Comparison of ENCODE assay signal across 8 mouse cellular contexts in the genomic region with DNA sequence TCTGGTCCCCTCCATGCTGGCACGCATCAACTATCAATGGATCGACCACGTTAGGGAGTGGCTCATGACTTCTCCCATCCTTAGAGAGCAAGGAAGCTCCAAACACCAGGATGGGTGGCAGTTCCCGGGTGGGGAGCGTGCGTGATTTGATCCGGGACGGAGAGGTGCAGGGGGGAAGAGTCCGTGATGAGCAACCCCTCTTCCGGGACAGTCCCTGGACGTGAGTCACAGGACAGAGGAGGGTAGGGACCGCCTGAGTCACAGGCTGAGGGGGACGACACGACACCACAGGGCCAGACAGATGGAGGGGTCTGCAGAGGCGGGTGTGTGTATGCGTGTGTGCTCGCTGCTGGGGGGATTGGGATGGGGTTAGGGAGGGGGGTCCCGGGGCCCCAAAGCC. TPM values are rescaled to one million over a fixed set of nuclear protein-coding genes. Genes with fewer than 3 reads are reported as not detected.
DNase-seq lines count a peak whose midpoint lies in the region; ATAC-seq and TF ChIP-seq lines count a peak whose summit lies in the region.

No protein-coding gene starts in this region.

- no peak for TF ChIP-seq RAD21 in CH12.LX (IDR thresholded peaks at IDR 0.05; ENCODE audit: low read depth, low read length)

- WGBS in kidney, postnatal 0 days = 1% methylated on average over 18 of the region's 18 CpGs
- under 1% methylated on average over 18 of the region's 18 CpGs for WGBS in forebrain, postnatal 0 days
- 1% methylated on average over 18 of the region's 18 CpGs for WGBS in midbrain, embryonic 14.5 days

- H3K4me3 ChIP-seq in kidney, postnatal 0 days (replicated peaks; ENCODE audit: low read depth, low read length) = peak overlapping the region; percentile 85
- H3K4me3 ChIP-seq in CH12.LX (replicated peaks in 1 of 3; ENCODE audit: low read depth in 2 of 3, low read length in 2 of 3, poor library complexity in 1 of 3) = peak overlapping the region; percentile 50 to 77 (median 74)
- H3K4me3 ChIP-seq in forebrain, postnatal 0 days (ENCODE audit: low read depth, low read length) = peak overlapping the region; percentile 75
- H3K4me3 ChIP-seq in midbrain, embryonic 14.5 days (replicated peaks; ENCODE audit: low read depth, low read length) = peak overlapping the region; percentile 75

- dilution Hi-C loops in CH12.LX (cut with MboI; ENCODE audit: extremely low pct_ligation_motif_present, extremely low pct_unique_long_range_greater_than_20kb, low sequenced_read_pairs) = no loop called here

- no peaks in the 10 kb centered on the region for H3K36me3 ChIP-seq in kidney, postnatal 0 days (ENCODE audit: insufficient read depth, low read length)
- H3K36me3 ChIP-seq in CH12.LX (replicated peaks in 1 of 2; ENCODE audit: control insufficient read depth in 1 of 2, insufficient read depth in 1 of 2, low read length in 1 of 2) = peaks cover 0 to 5% of the 10 kb centered on the region in 2 experiments
- H3K36me3 ChIP-seq in forebrain, postnatal 0 days (ENCODE audit: insufficient read depth) = no peaks in the 10 kb centered on the region
- no peaks in the 10 kb centered on the region for H3K36me3 ChIP-seq in midbrain, embryonic 14.5 days (ENCODE audit: control insufficient read depth, insufficient read depth, low read length)

- no peak for TF ChIP-seq CTCF in kidney, postnatal 0 days (IDR thresholded peaks at IDR 0.05; ENCODE audit: low read depth)
- TF ChIP-seq CTCF in CH12.LX (conservative IDR thresholded peaks at IDR 0.05 in 1 of 2, IDR thresholded peaks at IDR 0.05 in 1 of 2; ENCODE audit: low read depth in 2 of 2, low read length in 2 of 2) = no peak
- no peak for TF ChIP-seq CTCF in forebrain, postnatal 0 days (IDR thresholded peaks at IDR 0.05; ENCODE audit: low read depth)

- peak overlapping the region; percentile 96 for H3K4me2 ChIP-seq in kidney, postnatal 0 days (ENCODE audit: low read length)
- H3K4me2 ChIP-seq in CH12.LX (ENCODE audit: insufficient read depth, low read depth, poor library complexity, severe bottlenecking) = peak overlapping the region; percentile 30
- H3K4me2 ChIP-seq in forebrain, postnatal 0 days (ENCODE audit: low read depth) = peak overlapping the region; percentile 92
- H3K4me2 ChIP-seq in midbrain, embryonic 14.5 days (ENCODE audit: low read length) = peak overlapping the region; percentile 94

- 0 out of 2 replicates have a peak, but pooled peaks have one; percentile 13 for TF ChIP-seq EP300 in CH12.LX (IDR thresholded peaks at IDR 0.05; ENCODE audit: low read length)

- no peaks in the 10 kb centered on the region for H3K27me3 ChIP-seq in kidney, postnatal 0 days (ENCODE audit: insufficient read depth, low read length)
- H3K27me3 ChIP-seq in CH12.LX (replicated peaks) = no peaks in the 10 kb centered on the region
- H3K27me3 ChIP-seq in forebrain, postnatal 0 days (ENCODE audit: insufficient read depth, low read length) = no peaks in the 10 kb centered on the region
- H3K27me3 ChIP-seq in midbrain, embryonic 14.5 days (ENCODE audit: control insufficient read depth, insufficient read depth, low read length) = no peaks in the 10 kb centered on the region

- in situ Hi-C loops in CH12.LX (cut with MboI; ENCODE audit: low pct_ligation_motif_present, low pct_unique_long_range_greater_than_20kb, low sequenced_read_pairs) = loop anchor here (10.0 kb wide), 1 partner anchor 76 kb away; no protein-coding TSS in a partner anchor

- peak overlapping the region; percentile 96 for H3K27ac ChIP-seq in kidney, postnatal 0 days
- H3K27ac ChIP-seq in CH12.LX (ENCODE audit: insufficient read depth, low read depth) = peak overlapping the region; percentile 5; the same call in 1 of the 2 replicates
- H3K27ac ChIP-seq in forebrain, postnatal 0 days (ENCODE audit: low read depth, low read length) = peak overlapping the region; percentile 88
- H3K27ac ChIP-seq in midbrain, embryonic 14.5 days (replicated peaks; ENCODE audit: low read depth, low read length) = peak overlapping the region; percentile 92

- no peaks in the 10 kb centered on the region for H3K9me3 ChIP-seq in kidney, postnatal 0 days (replicated peaks; ENCODE audit: low read length)
- no peaks in the 10 kb centered on the region for H3K9me3 ChIP-seq in CH12.LX (replicated peaks; ENCODE audit: low read length)
- no peaks in the 10 kb centered on the region for H3K9me3 ChIP-seq in forebrain, postnatal 0 days (ENCODE audit: low read length)
- no peaks in the 10 kb centered on the region for H3K9me3 ChIP-seq in midbrain, embryonic 14.5 days (ENCODE audit: control insufficient read depth, low read length)

- TF ChIP-seq POLR2A in CH12.LX (IDR thresholded peaks at IDR 0.05; ENCODE audit: low read depth, low read length) = no peak; the same call in 1 of the 2 replicates

- peak; percentile 83 for ATAC-seq in kidney, postnatal 0 days (replicated peaks; ENCODE audit: low FRiP score, low read depth)
- ATAC-seq in forebrain, postnatal 0 days = no peak; the same call in 1 of the 2 replicates
- no peak; the same call in 1 of the 2 replicates for ATAC-seq in midbrain, embryonic 14.5 days (ENCODE audit: low FRiP score, low TSS enrichment)

- H3K79me2 ChIP-seq in CH12.LX (replicated peaks; ENCODE audit: control insufficient read depth, extremely low read depth, insufficient read depth, poor library complexity, severe bottlenecking) = peaks cover 37% of the 10 kb centered on the region

- H3K9ac ChIP-seq in kidney, postnatal 0 days (ENCODE audit: low read depth, low read length) = peak overlapping the region; percentile 88
- H3K9ac ChIP-seq in CH12.LX (ENCODE audit: insufficient read depth, low read depth) = peak overlapping the region; percentile 93
- peak overlapping the region; percentile 86 for H3K9ac ChIP-seq in forebrain, postnatal 0 days
- H3K9ac ChIP-seq in midbrain, embryonic 14.5 days (replicated peaks; ENCODE audit: low read length) = peak overlapping the region; percentile 78

- no peak for DNase-seq in kidney, postnatal 0 days (ENCODE audit: low spot score)
- DNase-seq in kidney, postnatal 10 days = no peak
- DNase-seq in CH12.LX (ENCODE audit: extremely low read depth) = peak; percentile 78
- peak; percentile 71 for DNase-seq in adrenal gland, postnatal 14 days
- DNase-seq in forebrain, postnatal 0 days = peak; percentile 49
- peak; percentile 25 to 62 for DNase-seq in left cerebral cortex, adult 8-10 months (ENCODE audit: low spot score in 2 of 2)
- no peak for DNase-seq in midbrain, embryonic 14.5 days
- DNase-seq in c-Kit-positive CD71-positive TER-119-positive erythroid progenitor cells, embryonic 14.5 days (ENCODE audit: low spot score) = no peak

- peaks cover 7% of the 10 kb centered on the region; the same call in 1 of the 2 replicates for H3K4me1 ChIP-seq in kidney, postnatal 0 days (replicated peaks; ENCODE audit: insufficient read depth, low read length)
- peaks cover 0 to 31% of the 10 kb centered on the region in 2 experiments; a peak in 2 of 4 replicates for H3K4me1 ChIP-seq in CH12.LX (ENCODE audit: control insufficient read depth in 1 of 2, insufficient read depth in 2 of 2)
- peaks cover 7% of the 10 kb centered on the region for H3K4me1 ChIP-seq in forebrain, postnatal 0 days (ENCODE audit: insufficient read depth)
- peaks cover 12% of the 10 kb centered on the region for H3K4me1 ChIP-seq in midbrain, embryonic 14.5 days (ENCODE audit: control insufficient read depth, insufficient read depth, low read length)

TF ChIP-seq in CH12.LX, 34 proteins besides CTCF, POLR2A, EP300 and RAD21:
- 0 out of 2 replicates have a peak, but pooled peaks have one; percentile 23 for TF ChIP-seq ETS1 (conservative IDR thresholded peaks at IDR 0.05; ENCODE audit: low read depth, low read length)
- TF ChIP-seq HCFC1 (IDR thresholded peaks at IDR 0.05; ENCODE audit: low read depth, low read length) = no peak
- peak; percentile 74; the same call in 1 of the 2 replicates for TF ChIP-seq BHLHE40 (IDR thresholded peaks at IDR 0.05; ENCODE audit: low read depth, low read length)
- no peak for TF ChIP-seq MEF2A (IDR thresholded peaks at IDR 0.05; ENCODE audit: borderline replicate concordance, low read depth, low read length)
- no peak for TF ChIP-seq TBP (conservative IDR thresholded peaks at IDR 0.05; ENCODE audit: low read depth, low read length)
- peak; percentile 29; the same call in 1 of the 2 replicates for TF ChIP-seq SIN3A (IDR thresholded peaks at IDR 0.05; ENCODE audit: low read length)
- peak; percentile 69 for TF ChIP-seq ELF1 (IDR thresholded peaks at IDR 0.05; ENCODE audit: low read depth, low read length)
- no peak for TF ChIP-seq JUND (conservative IDR thresholded peaks at IDR 0.05; ENCODE audit: low read depth, low read length)
- peak; percentile 51; the same call in 1 of the 2 replicates for TF ChIP-seq TCF12 (IDR thresholded peaks at IDR 0.05; ENCODE audit: low read depth, low read length)
- peak; percentile 47; the same call in 1 of the 2 replicates for TF ChIP-seq MXI1 (IDR thresholded peaks at IDR 0.05; ENCODE audit: low read depth, low read length)
- 0 out of 2 replicates have a peak, but pooled peaks have one; percentile 19 for TF ChIP-seq MAX (IDR thresholded peaks at IDR 0.05; ENCODE audit: low read length)
- TF ChIP-seq ZMIZ1 (IDR thresholded peaks at IDR 0.05; ENCODE audit: low read depth, low read length) = no peak

RNA-seq across cellular contexts. Expression of a gene that starts 0.7 kb away (rescaled TPM):
- polyA plus RNA-seq in kidney, postnatal 0 days (2015; fragmentation: Nextera tagmentation; extraction: Ambion mirVana) = 49.8 and 55.1 TPM in 2 replicates
- total RNA-seq in CH12.LX (2012; rRNA removed) = 167 and 178 TPM in 2 replicates
- 259 and 267 TPM in 2 replicates for total RNA-seq in CH12.LX (2014; rRNA removed)
- polyA plus RNA-seq in CH12.LX (2012; ENCODE audit: insufficient read length, low read depth) = 230 and 252 TPM in 2 replicates
- total RNA-seq in adrenal gland, postnatal 14 days (2021) = 70.5 and 77.0 TPM in 2 replicates
- total RNA-seq in forebrain, postnatal 0 days (2014; rRNA removed) = 102 and 106 TPM in 2 replicates
- polyA plus RNA-seq in forebrain, postnatal 0 days (2015; fragmentation: Nextera tagmentation; extraction: Ambion mirVana) = 56.2 and 58.1 TPM in 2 replicates
- 100 to 1,000 TPM; 104 to 116 (median 106) TPM for total RNA-seq in left cerebral cortex, adult 8-10 months (2022)
- polyA plus RNA-seq in midbrain, embryonic 14.5 days (2014; fragmentation: Nextera tagmentation; extraction: Ambion mirVana) = 57.5 and 77.8 TPM in 2 replicates

Comparison
In these comparisons a context has a peak if more than half of its experiments do, and no peak if none do; other contexts are left out.
1. DNase-seq: peak in CH12.LX (single experiment), adrenal gland, postnatal 14 days (single experiment), forebrain, postnatal 0 days (single experiment) and left cerebral cortex, adult 8-10 months (2 of 2); none in kidney, postnatal 0 days (single experiment), kidney, postnatal 10 days (single experiment), midbrain, embryonic 14.5 days (single experiment) and c-Kit-positive CD71-positive TER-119-positive erythroid progenitor cells, embryonic 14.5 days (single experiment).
2. H3K27ac ChIP-seq: peak in every context shown above with its lines; median percentile 96 in kidney, postnatal 0 days; 92 in midbrain, embryonic 14.5 days; 88 in forebrain, postnatal 0 days; 5 in CH12.LX.
3. H3K4me2 ChIP-seq: peak in every context shown above with its lines; median percentile 96 in kidney, postnatal 0 days; 94 in midbrain, embryonic 14.5 days; 92 in forebrain, postnatal 0 days; 30 in CH12.LX.
4. Peak in every context shown above with its lines, with median percentiles within 50 percentile points of each other: H3K4me3 ChIP-seq and H3K9ac ChIP-seq.